Mouse (Mus musculus) heart, postnatal 10 days (tissue): ENCODE measurements around the gene A4gnt. TPM values are rescaled to one million over a fixed set of nuclear protein-coding genes. Genes with fewer than 3 reads are reported as not detected.
A peak's percentile ranks its signal among the peaks of the same experiment; 100 is the strongest.
"Not testable (repeated sequence)": the region's sequence is repeated elsewhere in the genome, so short reads cannot be mapped to it uniquely, and the experiment has no call there.

Experiments
- DNase-seq, 2 experiments: peaks; one replicate each; pipeline ENCODE4 v3.0.0; 2021
- intact Hi-C: fragments of 180-260 bp; cut with DNase I; formaldehyde crosslinking; loops from one replicate; pipeline ENCODE4 v1.15.1; 2025
- total RNA-seq, 2 experiments: library from RNA; stranded (reverse); gene quantifications; 2 replicates each; pipeline ENCODE4 v1.2.3; 2021

Gene A4gnt
- total RNA-seq, result not detected

DNA sequence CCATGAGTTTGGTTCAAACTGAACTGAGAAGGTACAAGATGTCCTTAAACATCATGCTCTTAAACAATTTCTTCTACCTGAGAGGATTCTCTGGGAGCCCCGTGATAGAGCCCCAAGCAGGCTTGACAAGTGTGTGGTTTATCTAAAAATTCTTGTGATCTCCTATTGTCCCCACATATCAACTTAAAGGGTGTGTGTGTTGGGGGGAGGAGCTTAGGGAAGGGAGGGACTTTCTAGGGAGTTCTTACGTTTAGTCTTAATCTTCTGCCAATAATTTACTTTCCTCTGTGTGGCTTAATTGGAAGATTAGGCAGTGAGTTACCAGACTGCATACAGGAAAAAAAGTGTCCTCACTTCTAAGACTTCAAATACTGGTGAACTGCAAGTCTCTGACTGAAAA lies at the start of gene A4gnt:
Gene A4gnt, plus strand, starts transcription at position 301 of the 400 bp plus-strand sequence.
- DNase-seq, result no peak

DNA sequence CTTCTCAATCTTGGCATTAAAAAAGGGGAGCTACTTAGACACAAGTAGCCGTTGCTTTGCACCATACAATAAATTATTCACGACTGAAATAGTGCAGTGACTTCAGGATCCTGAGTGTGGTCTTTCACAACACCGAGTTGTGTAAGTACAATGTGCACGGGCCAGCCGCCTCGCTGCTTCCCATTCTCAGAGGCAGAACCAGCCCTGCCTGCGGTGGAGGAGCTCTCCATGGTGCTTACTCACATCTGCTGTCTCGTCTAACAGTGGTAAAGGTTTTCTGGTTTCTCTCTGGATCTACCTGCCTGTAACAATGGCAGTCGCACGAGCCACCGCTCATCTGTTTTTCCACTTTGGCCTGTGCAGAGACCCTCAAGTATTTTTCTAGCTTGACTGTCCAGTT lies 48.6 kb upstream of the A4gnt start:
- intact Hi-C loops, result loop anchor here (10.0 kb wide), 1 partner anchor 429 kb away; no protein-coding TSS in a partner anchor
- DNase-seq, result peak; percentile 77 to 80

More for the DNA sequence above, at the start of gene A4gnt:
- intact Hi-C loops, result no loop called here

DNA sequence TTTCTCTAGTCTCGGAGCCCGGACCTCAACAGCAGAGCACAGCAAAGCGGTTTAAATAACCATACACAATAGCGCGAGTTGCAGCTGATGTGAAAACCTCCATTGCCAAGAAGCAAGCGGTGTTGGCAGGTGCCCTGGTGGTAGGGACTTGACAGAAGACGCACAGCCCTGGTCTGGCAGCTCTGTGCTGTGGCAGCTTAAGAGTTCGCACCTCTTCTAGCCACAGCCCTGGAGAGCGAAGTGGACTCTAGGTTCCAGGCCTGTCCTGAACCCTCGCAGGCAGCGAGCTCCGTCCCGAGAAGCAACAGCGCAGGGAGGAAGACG lies 44.3 kb upstream of the A4gnt start:
- intact Hi-C loops, result loop anchor here (10.0 kb wide), 1 partner anchor 433 kb away; no protein-coding TSS in a partner anchor
- no peak for DNase-seq

DNA sequence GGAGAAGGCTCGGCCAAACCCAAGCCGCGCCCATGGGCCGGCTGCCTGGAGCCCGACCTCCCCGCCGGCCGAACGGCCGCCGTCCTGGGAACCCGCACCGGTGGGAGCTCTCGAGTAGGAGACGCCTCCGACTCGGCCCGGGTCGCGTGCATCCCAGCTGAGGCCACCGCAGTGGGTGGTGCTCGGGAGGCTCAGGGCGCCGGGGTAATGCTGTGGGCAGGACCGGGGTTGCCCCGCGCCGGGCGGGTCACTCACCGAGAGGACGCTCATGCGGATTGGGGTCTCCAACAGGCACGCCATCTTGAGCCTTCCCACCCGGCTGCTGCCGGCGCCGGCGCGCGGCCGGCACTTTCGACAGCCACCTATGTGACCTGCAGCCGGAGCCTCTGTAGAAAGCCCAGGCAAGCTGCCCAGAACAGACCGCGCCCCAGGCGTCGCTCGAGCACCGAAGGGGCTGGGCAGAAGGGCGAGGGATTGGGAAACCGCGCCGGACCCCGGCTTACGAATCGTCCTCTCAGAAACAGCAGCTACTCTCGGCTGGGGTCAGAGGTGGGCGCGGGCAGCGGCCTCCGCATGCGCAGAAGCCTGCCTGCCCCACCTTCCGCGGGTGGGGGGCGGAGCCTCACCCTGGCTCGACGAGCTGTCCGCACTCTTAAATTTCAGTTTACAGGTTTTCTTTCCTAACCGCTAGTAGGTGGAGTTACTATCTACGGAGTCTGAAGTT lies 43.8 kb upstream of the A4gnt start, which contains the start of gene Armc8:
Gene Armc8, minus strand, starts transcription at position 553 of the 724 bp plus-strand sequence.
- intact Hi-C loops, result loop anchor here (10.0 kb wide), 1 partner anchor 434 kb away; no protein-coding TSS in a partner anchor
- DNase-seq, result peak; percentile 93 to 94

DNA sequence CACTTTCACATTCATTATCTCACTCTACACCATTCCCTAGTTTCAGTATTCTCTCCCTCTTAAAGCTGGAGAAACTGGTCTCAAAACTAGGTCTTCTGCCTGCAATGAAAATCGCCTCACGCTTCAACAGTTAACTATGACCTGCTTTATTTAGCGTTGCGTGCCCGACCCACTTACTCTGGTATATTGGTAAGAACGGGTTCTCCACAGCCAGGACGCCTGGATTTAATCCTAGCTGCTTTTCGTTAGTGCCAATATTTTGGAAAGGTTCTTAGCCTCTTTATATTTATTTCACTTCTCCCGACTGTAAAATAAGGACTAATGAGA lies 43.3 kb upstream of the A4gnt start:
- no peak for DNase-seq
- intact Hi-C loops, result loop anchor here (10.0 kb wide), 1 partner anchor 434 kb away; no protein-coding TSS in a partner anchor

DNA sequence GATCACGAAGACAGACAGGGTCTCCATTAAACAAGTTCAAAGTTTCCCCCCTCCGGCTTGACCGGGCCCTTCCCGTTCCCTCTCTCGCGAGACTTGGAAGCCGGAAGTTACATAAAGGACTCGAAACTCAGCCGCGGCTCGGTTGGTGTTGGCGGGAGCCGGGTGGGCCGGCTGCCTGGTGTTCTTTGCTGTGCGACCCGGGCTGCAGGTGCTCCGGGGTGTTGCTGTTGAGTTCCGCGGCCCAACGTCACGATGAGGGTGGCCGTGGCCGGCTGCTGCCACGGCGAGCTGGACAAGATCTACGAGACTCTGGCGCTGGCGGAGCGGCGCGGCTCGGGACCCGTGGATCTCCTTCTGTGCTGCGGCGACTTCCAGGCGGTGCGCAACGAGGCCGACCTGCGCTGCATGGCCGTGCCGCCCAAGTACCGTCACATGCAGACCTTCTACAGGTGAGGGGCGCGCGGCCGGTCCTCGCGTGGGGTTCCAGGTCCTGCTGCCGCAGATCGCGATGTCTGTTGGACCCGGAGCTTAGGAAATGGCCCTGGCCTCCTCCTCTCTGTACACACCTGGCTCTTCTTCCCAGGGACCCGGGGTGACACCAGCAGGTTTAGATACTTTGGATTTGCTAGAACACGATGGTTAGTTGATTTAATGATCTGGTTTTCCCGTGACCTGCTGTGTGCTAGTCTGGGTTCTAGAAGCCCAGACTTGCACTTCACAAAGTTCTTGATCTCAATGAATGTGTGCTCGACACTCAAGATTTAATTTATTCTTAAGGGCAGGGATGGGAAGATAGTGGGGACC lies 36.4 kb upstream of the A4gnt start, which contains the start of gene Dbr1:
Gene Dbr1, plus strand, starts transcription at position 123 of the 804 bp plus-strand sequence.
- intact Hi-C loops, result loop anchor here (10.0 kb wide), 1 partner anchor 511 kb away; no protein-coding TSS in a partner anchor
- peak; percentile 94 to 96 for DNase-seq

DNA sequence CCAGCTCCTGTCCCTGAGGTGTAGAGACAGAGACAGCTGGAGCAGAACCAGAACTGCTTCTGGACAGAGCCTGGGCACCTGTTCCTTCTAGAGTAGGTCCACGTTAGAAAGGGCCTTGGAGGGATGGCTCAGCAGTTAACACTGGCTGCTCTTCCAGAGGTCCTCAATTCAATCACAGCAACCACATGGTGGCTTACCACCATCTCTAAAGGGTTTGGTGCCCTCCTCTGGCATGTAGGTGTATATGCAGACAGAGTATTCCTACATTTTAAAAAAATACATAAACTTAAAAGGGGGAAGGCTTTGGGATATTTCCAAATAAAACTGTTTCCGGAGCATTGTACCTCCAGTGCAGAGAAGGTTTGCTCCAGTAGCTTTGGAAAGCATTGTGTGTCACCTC lies 31.6 kb upstream of the A4gnt start:
- intact Hi-C loops, result loop anchor here (2.0 kb wide), 1 partner anchor 122 kb away; no protein-coding TSS in a partner anchor
- DNase-seq, result peak; percentile 43 to 52

DNA sequence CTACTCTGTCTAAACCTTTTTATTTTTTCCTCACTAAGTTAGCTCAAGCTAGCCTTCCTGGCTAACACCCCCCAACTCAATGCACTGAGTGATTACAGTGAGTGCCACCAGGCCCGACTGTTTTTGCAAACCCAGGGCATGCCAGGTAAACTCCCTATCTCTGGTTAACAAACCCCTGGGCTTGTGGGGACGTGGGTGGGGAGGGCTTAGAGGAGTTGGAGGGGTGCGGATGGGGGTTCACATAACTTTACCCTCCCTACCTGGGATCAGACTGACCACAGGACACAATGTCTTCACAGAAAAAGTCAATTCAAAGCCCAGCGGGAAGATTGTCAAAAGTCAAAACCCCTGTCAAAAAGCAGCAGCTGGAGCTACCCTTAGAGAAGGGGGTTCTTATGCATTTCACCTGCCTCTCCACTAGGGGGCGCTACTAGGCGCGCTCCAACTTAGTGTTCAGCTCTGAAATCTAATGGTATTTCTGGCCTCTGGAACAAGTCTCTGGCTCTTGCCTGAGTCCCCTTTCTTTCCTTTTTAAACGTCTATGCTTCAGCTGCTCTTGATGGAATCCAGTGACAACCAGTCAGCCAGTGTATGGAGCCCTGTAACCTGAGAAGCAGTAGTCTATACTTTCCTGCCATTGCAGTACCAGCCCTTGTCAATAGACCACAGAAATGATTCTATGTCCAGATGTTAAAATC lies 24.6 kb upstream of the A4gnt start:
- peak; percentile 60 to 79 for DNase-seq
- intact Hi-C loops, result loop anchor here (2.0 kb wide), 1 partner anchor 75 kb away; no protein-coding TSS in a partner anchor

DNA sequence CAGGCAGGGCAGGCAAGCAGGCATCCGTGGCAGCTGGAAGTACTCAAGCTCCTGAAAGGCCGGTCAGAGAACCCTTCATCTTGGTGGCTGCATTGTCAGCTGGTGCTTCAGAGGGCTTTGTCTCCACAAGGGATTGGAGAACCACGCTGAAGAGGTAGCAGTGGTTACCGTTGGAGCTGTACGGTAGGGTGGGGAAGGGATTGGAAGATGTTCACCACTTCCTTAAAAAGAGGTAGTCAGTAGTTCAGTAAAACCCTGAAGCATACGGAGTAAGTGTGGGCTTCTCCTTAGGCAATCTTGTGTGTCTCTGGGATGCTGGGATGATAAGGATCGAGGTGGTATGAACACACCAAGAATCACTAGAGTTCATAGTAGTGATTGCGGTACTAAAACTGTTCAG lies 21.2 kb upstream of the A4gnt start:
- no peak for DNase-seq
- intact Hi-C loops, result no loop called here

DNA sequence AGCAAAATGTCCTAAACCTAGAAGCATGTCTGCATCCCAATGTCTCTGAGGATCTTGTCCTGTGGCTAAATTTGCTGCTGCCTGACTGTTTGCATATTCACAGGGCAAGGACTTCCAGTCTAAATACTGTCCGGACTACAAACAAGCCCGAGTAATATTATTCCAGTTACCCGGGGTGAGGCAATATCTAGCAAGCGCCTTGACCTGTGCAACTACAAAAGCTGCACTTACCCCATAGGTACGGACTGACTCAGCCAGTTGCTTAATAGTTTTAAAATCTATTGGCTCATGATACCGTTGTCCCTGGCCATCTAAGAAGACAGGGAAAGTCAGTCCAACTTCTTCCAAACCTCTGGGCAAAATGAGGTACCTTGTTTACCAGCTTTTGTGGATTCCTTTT lies 13.2 kb upstream of the A4gnt start:
- intact Hi-C loops, result not testable (repeated sequence)

DNA sequence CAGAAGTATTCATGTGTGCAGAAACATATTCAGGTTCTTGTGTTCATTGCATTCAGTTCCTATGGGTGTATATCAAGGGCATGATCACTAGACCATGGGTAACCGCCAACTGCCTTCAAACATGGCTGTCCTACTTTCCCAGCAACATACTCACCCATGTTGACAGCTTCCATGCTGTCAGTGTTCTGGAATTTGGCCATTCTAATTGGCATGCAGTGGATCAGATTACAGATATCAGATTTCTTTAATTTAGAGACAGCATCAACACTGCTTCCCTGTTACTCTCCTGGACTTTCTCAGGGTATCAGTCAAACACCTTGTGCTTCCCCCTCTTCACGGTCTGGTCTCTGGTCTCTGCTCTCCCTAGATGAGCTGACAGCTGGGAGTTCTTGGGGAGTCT lies 8.7 kb upstream of the A4gnt start:
- no peak for DNase-seq
- intact Hi-C loops, result no loop called here

More for the DNA sequence above, 13.2 kb upstream of the A4gnt start:
- not testable (repeated sequence) for DNase-seq

DNA sequence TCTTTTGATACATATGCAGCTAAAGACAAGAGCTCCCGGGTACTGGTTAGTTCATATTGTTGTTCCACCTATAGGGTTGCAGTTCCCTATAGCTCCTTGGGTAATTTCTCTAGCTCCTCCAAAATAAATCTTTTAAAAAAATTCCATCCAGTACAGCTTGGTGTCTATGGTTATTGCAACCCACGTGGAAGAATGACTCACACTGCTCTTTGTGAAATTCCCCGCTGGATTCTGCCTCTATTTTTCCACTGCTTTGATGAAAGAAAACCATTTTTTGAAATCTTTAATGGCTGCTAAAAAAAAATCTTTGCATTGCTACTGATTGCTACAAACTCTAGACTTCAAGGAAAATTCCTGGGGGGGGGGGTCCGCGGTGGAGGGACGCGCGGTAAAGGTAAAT lies 7.4 kb downstream of the A4gnt start:
- intact Hi-C loops, result no loop called here
- no peak for DNase-seq

DNA sequence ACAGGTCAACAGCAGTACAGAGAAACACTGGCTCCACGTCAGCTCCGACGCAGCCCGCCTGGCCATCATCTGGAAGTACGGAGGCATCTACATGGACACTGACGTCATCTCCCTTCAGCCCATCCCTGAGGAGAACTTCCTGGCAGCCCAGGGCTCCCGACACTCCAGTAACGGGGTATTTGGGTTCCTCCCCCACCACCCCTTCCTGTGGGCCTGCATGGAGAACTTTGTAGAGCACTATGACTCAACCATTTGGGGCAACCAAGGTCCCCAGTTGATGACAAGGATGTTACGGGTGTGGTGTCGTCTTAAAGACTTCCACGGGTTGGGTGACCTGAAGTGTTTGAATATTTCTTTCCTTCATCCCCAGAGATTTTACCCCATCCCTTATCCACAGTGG lies 7.9 kb downstream of the A4gnt start:
- no peak for DNase-seq
- intact Hi-C loops, result no loop called here

DNA sequence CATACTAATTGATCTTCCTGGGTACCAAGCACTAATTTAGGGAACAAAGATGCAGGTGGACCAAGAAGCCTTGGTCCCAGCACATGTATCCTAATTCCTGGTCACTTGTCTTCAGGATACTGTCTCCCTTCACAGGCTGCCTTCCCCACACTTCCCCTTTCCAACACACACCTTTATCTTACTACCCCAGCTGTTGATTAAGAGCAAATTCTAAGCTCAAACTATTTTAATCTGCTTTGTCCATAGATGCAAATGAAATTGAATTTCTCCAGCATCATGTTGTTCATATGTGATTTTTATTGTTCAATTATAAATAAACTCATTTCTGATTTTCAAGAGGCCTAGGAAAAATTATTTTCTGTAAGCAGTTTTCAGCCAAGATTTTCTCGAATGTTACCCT lies 9.7 kb downstream of the A4gnt start:
- intact Hi-C loops, result no loop called here
- no peak for DNase-seq

DNA sequence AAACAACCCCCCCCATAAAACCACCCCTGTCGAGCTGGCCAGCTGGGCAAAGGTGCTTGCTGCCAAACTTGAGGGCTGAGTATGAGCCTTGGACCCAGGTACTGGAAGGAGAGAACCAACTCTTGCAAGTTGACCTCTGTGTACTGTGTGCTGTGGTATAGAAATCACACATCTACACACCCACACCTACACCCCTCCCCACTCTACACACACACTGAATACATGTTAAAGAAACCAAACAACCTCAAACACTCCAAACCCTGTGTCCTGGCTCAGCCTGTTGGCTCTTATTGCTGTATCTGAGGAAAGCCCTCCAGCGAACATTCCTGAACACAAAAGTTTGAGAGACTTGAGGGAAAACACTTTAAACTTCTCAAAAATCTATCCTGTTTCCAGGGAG lies 10.7 kb downstream of the A4gnt start:
- DNase-seq, result no peak
- intact Hi-C loops, result no loop called here

DNA sequence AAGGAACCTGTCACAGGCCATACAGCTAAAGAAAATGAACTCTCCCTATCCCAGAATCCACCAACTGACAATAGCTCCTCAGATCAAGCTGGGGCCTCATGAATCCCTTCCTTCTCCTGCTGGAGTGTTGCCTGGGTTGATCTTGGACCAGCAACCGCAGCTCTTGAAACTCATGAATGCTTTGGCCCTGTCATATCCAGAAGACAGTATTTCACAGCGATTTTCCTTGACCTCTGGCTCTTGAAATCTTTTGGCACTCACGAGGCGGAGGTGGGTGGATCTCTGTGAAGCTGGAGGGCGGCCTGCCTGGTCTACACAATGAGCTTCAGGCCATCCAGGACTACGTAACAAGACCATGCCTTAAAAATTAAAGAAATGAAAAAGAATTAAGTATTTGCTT lies 11.8 kb downstream of the A4gnt start:
- peak; percentile 19 to 27 for DNase-seq
- intact Hi-C loops, result no loop called here

DNA sequence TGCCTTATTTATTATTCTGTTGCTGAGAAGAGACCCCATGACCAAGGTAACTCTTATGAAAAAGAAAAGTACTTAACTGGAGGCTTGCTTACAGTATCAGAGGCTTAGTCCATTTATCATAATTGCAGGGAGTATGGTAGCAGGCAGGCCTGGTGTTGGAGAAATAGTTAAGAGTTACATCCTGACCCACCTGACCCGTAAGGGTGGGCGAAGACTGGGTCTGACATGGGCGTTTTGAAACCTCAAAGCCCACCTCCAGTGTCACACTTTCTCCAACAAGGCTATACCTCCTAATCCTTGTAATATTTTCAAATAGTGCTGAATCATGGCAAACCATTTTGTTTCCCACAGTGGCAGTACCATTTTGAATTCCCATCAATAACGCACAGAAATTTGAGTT lies 16.3 kb downstream of the A4gnt start:
- no peak for DNase-seq

DNA sequence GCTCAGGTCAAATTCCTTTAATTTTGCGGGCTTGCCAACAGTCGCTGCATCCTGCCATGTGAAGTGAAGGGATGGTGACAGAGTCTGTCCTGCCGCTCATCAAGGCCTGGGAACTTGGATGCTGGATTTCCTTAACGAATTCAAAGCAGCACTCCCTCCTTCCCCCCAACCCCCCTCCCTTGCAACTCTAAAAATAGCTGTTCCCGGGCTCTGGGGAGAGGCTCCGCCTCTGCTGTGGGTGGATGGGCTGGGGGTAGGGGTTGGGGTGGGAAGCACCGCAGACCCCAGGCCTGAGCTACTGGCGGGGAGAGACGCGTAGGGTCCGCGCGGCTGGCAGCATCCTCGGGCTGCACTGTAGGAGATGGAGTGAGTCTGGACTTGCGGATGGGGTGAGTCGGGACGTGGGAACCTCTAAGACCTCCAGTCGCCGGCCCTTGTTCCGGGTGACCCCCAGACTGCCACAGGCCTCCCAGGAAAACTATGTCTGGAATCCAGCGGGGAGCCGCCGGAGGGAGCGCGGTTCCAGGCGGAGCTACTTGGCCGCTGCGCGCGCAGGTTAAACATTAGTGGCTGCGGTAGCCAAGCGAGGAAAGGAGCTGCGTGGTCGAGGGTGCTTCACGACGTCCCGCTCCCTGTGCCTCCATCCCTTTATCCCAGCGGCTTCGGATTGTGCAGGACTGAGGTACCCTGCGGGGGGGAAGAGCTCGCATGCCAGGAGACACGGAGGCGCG lies 17.1 kb downstream of the A4gnt start, which contains the start of gene Dzip1l:
Gene Dzip1l, plus strand, starts transcription at position 216 of the 731 bp plus-strand sequence.
- DNase-seq, result peak; percentile 80
- intact Hi-C loops, result loop anchor here (1.0 kb wide), 1 partner anchor 51 kb away; no protein-coding TSS in a partner anchor

More for the DNA sequence above, 16.3 kb downstream of the A4gnt start:
- intact Hi-C loops, result no loop called here

DNA sequence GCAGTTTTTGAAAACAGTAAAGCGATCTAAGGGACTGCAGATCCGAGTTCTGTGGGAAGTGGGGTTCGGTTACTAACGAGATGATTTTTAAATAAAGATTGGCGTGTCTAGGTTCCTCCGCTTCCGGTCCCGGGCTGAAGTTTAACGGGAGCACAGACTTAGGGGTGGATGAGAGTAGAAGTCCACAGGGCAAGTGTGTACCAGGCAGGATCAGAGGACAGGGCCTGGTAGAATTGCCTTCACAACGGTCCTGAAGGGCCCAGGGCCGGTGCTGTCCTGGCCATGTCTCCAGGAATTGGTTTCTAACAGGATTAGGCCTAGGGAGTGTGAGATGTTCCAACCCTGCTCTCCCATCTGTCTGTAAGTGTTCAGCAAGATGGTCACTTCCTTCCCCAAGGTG lies 17.8 kb downstream of the A4gnt start:
- intact Hi-C loops, result loop anchor here (1.0 kb wide), 1 partner anchor 52 kb away; no protein-coding TSS in a partner anchor
- DNase-seq, result peak; percentile 24 to 48
